Mouse (Mus musculus) embryonic stem cell, embryonic (primary cell): ENCODE measurements at regions not wholly inside any gene's neighbourhood (a gene's known extent, or its start where the extent isn't known, plus 50 kb on each side); places are given as distances from the start of the nearest gene placed in this dataset.

Experiments used
- CTCF ChIA-PET, 4 experiments: fragments of 300-600 bp in 2 of 4; fragments of 350-600 bp in 2 of 4; sonication (Branson Sonifier 250); formaldehyde crosslinking; loops; one replicate each; lab custom pipeline; 2022; ENCODE audit warnings: inconsistent platforms in 2 of 4; lab: Charles Lee
- POLR2A ChIA-PET, 4 experiments: fragments of 300-600 bp in 2 of 4; fragments of 350-600 bp in 2 of 4; sonication (Branson Sonifier 250); formaldehyde crosslinking; loops; one replicate each; lab custom pipeline; 2022; ENCODE audit warnings: antibody characterized with exemption in 4 of 4, inconsistent platforms in 1 of 4; lab: Charles Lee

DNA sequence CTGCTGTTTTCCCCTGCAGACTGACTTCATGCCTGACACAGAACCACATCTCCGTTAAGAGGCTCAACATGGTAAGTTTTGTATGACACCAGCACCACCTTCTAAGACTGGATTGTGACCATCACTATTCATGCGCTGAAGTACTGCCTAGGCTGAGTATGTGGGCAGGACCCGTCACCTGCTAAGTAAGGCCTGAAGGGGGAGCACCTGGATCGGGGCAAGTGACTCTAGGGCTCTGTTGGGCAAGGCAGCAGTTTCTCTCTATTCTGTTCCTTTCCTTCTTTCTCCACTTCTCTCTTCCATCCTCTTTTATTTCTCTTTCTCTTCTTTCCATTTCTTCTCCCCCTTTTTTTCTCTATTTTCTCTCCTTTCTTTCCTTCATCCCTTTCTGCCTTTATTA lies 574.8 kb downstream of the Fat4 start:
- ChIA-PET POLR2A (no interaction called here), CTCF (interaction anchor here in 1 of 4 experiments (0.6 kb wide), 1 partner anchor 931 kb away, joined by 3 read pairs; no protein-coding TSS in a partner anchor)

DNA sequence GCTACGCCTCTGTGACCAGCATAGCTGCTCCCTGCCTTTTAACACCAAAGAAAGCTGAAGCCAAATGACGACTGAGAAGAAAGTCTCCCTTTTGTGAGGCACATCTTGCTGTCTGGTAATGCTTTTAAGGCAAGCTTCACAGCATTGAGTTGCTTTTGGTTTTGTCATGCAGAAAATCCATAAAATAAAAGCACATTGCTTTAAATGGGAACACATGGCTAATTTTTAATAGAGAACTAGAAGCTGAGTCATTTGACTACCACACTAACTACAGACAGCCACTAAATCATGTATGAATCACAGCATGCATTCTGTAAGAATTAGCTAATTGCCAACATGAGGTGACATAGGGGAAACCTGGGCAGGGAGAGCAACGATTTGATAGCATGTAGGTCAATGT lies 579.1 kb downstream of the Fat4 start:
- POLR2A ChIA-PET, result no interaction called here
- CTCF ChIA-PET, result interaction anchor here in 1 of 4 experiments (0.6 kb wide), 1 partner anchor 526 kb away, joined by 3 read pairs; no protein-coding TSS in a partner anchor

DNA sequence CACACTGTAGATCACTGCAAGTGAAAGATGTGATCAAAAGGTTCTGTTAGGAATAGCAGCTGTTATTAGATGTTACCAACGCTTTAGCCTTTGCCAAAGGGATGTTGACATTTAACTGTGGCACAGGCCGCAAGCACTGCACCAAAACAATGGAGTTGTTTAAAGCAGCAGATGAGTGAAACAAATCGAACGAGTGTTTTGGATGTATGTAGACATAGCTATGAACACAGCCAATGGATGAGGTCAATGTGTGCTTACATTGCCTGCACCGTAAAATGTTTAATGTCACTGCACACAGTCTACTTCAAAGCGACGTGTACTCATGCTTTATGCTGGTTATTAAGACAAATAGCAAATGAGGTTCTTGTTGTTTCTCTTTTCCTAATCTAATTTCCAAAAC lies 602.7 kb downstream of the Fat4 start:
- CTCF ChIA-PET, result no interaction called here

DNA sequence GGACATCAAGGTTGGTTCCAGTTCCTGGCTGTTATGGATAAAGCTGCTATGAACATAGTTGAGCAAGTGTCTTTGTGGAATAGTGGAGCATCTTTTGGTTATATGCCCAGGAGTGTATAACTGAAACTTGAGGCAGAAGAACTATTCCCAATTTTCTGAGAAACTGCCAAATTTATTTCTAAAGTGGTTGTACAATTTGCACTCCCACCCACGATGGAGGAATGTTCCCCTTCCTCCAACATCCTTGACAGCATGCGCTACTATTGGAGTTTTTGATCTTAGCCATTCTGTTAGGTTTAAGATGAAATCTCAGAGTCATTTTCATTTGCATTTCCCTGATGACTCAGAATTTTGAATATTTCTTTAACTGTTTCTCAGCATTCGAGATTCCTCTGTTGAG lies 607.6 kb downstream of the Fat4 start:
- ChIA-PET POLR2A (no interaction called here), CTCF (no interaction called here)

More for the DNA sequence above, 602.7 kb downstream of the Fat4 start:
- POLR2A ChIA-PET, result no interaction called here

DNA sequence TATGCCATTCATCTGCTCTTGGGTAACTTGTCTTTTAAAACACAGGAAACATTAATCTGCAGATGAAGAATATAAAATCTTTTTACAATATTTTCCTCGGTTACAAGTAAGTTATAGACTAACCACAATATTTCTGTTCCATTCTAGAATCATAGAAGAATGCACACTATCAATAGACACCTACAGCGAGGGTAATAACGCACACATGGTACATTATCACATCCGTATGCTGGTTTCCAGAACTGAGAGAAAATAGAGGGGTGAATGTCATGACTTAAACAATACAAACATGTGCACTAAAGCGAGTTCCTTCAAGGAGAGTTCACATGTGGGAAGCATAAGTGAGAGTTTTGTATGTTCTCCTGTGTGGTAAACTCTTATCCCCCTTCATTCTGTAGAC lies 641.3 kb downstream of the Fat4 start:
- CTCF ChIA-PET, result no interaction called here

DNA sequence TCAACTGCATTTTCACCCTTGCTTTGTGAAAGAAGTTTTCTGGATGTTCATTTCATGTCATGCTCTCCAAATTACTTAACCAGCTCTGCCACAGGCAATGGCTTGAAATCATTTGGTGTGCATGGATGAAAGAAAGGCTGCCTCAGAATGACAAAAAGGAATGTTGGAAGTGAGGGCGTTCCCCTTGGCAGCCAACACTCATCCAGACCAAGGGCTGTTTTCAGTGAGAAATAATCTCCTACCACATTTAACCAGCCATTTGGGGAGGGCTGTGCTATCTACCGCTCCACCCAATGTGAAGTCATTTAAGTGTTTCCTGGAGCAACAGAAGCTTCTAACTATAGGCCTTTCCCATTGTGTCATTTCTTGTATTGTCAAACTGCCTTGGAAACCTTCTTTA lies 650.8 kb downstream of the Fat4 start:
- ChIA-PET POLR2A (no interaction called here), CTCF (no interaction called here)

More for the DNA sequence above, 641.3 kb downstream of the Fat4 start:
- POLR2A ChIA-PET, result no interaction called here

DNA sequence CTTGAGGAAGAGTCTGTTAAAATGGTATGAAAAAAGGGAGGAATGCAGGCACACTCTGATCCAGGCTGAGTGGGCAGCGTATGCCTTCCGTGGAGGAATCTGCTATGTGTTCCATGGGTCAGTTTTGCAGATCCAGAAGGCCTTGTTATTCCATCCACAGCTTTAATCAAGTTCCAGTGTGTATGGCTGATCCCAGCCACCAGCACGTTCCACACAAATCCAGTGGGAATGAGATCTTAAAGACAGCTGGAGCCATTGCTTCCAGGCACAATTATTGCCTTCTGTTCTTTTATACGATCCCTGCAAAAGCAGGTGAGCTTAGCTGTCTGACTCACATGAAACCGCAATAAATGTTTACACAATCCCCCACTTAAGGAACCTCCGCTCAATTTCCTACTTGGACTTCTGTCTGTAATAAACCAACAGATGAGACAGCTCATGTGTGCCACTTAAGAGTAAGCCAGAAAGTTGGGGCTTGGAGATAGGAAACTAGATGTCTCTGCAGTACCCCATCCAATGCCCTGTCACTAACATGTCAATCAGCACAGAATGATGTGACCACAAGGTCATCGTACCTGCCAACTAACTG lies 653.9 kb downstream of the Fat4 start:
- ChIA-PET POLR2A (no interaction called here), CTCF (no interaction called here)

DNA sequence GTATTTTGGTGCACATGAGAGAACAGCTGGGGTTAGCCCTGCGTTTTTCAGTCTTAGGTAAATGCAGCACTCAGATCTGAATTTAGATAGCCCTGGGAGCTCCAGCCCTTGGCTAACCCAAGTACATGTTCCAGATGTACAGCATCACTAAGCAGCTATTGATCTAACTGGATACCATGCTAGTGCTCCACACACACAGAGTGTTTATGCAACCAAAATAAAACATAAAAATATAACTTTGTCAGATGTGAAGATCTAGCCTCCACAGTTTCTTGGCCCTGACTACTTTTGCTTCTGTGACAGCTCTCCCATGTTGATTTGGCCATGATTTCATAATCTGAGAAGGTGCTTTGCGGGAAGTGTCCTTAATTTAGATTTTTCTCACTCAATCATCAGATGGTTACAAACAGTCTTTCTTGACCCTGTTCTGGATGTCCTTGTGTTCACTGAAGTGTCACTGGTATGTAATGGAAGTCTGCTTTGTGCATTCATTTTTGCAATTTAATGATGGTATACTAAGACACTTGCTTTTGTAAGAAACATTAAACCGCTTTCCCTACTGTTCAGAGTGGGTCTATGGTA lies 672.8 kb downstream of the Fat4 start:
- ChIA-PET CTCF (no interaction called here), POLR2A (no interaction called here)

DNA sequence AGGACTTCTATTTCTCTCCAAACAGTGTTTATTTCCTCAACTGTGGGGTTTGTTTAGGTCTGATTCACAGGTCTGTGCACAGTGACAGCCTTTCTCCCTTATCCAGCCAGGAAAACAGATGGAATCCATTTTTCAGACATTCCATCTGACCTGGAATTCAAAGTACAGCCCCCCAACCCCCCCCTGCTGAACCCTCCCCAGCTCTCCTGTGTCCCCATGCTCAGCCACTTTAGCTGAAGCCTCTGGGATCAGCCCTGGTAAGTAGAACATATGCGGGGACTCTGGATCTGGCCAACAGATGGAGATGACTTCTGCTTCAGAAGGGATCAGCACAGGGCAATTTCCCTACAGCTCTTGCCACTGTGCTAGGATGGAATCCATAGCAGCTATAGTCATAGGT lies 674.2 kb downstream of the Fat4 start:
- CTCF ChIA-PET, result no interaction called here
- POLR2A ChIA-PET, result no interaction called here

DNA sequence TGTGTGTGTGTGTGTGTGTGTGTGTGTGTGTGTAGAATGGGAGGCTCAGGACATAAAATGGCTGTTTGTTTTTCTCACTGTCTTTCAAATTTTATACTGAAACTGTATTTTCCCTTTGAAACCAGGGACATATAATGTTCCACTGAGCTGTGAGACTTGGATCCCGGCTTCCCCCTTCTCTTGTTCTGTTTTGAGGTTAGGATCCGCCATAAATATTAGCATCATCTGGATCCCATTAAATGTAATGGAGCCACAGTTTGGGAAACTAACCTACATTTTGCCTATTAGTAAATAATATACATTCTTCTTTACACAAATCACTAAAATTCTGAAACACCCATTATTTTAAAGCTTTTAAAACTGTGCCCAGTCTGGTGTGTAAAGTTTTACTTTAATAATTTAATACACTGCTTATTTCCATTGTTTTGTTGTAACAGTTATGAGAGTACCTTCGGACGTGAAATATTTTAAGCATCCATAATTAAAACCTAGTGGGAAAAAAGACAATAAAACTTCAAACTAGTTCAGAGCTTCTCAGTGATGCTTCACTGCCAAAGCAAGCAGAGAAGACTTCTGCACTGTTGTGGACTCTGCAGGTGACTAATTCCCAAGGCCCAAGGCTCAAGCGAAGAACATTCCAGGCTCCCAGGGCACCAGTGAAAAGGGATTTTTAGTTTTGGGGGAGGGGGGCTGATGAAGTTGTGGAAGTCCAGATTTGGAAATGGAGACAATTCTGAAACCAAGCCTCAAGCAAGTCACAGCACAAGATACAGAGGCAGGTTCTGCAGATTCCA lies 684.9 kb downstream of the Fat4 start:
- ChIA-PET CTCF (no interaction called here), POLR2A (no interaction called here)

DNA sequence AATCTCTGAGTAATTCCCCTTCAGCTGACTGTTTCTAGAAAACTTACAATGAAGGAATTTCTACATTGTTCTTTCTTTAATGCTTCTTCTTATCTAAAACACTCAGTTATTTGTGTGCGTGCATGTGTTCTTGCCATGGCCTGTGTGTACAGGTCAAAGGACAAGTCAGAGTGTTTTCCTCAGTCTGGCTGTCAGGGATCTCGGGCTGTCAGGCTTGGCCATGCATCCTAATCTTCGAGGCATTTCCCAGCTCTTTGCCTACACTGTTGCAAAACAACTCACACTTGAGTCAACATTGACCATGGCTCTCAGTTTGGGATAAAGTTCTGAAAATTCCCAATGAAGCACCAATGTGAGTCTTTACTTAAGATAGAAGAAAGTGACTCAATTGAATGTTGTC lies 688.5 kb downstream of the Fat4 start:
- POLR2A ChIA-PET, result no interaction called here
- CTCF ChIA-PET, result no interaction called here

DNA sequence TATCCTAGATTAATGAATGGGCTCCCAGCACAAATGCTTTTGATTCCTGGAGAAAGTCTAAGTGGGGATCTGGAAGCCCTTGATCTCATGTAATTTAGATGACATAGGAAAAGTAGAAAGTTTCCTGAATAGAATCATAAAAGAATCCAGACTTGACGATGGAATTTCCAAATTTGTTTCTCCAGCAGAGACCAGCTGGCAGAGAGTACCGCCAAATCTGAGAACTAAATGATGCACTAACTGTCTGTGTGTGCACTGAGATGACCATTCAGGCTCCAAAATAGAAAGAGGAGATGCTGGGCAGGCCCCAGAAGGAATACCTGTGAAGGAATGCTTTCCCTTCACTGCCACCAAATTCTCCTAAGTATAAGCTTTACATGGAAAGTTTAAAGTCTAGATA lies 704.6 kb downstream of the Fat4 start:
- POLR2A ChIA-PET, result no interaction called here

DNA sequence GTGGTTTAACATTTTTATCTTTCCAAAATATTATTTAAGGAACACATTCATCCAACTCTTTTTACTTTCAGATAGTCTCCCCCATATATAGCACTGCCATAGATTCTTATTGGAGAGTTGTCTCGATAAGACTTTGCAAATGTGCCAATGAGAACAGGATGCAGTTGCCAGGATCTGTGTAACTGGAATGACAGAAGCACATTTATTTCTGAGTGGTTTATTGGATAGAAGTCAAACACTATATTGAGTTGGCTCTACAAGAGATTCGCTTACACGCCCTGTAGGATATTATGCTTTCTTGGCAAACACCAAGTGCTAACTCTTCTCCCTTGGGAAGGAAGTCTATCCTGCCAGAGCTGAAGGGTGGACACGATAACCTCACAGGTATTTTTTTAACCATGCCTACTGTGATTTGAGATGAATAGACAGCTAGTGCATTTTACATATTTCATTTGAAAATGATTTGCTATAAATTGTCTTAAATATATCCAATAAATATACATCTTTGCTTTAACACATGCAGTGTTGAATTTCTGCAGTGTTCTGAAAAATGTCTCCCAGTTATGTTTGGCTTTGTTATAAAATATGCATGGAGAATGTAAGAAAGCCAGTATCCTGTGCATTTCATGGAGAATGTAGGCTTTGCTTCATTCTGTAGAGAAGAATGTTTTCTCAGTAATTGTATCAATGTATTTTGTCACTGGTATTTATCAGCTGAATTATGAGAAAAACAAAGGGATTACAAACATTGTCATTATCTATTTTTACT lies 705.8 kb downstream of the Fat4 start:
- ChIA-PET CTCF (no interaction called here), POLR2A (no interaction called here)

More for the DNA sequence above, 704.6 kb downstream of the Fat4 start:
- CTCF ChIA-PET, result no interaction called here

DNA sequence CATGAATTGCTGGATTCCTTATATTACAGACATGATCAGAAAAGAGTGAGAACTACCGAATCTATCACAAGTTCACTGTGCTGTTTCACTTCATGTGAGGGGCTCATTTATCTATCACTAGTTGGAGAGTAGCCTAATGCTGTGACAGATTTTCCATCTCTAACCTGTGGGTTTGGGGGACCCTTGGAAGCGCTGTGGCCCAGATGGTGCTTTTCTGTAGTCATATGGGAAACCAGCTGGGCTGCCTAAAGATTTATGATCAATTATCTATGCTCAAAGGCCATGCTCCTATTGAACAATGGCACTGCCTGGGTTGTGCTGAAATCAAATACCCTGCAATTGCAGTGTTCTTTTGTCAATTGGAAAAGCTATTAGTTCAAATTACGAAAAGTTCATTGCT lies 723.2 kb downstream of the Fat4 start:
- POLR2A ChIA-PET, result no interaction called here
- CTCF ChIA-PET, result no interaction called here

DNA sequence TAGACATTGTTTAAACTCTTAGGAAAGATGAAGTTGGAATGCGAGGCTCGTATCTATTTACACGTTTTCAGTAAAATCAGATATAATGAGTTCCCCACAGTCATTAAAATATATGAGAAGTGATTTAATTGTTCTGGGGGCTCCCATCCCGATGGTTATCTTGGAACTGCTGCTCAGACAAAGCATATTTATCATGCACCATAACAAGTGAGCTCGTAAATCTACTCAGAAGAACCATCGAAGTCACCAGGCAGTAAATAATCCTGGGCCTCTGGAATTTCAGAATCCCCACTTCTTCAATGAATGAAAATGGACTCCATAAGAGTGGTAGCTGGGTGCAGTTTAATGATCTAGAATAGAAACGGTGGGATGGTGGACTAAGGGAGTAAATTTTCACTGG lies 725.7 kb downstream of the Fat4 start:
- CTCF ChIA-PET, result no interaction called here

DNA sequence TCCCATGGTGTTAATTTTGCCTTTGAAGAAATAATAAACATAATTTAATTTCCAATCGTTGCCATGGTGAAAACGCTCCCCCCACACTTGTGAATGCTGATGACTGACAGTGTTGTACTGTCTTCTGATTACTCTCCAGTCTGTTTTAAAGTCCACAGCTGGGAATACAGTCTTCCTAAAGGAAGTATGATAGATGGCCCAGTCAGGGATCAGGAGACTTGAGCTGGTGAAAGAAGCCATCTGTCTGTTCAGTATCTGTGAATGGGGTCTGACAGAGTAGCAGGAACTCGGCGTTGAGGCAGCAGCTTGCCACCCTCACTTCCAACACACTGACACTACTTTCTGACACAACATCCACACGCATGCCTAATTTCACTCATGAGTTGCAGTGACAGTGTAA lies 751.2 kb downstream of the Fat4 start:
- ChIA-PET POLR2A (no interaction called here), CTCF (interaction anchor here in 1 of 4 experiments (0.5 kb wide), 1 partner anchor 10 kb away, joined by 3 read pairs; no protein-coding TSS in a partner anchor)

More for the DNA sequence above, 725.7 kb downstream of the Fat4 start:
- POLR2A ChIA-PET, result no interaction called here

DNA sequence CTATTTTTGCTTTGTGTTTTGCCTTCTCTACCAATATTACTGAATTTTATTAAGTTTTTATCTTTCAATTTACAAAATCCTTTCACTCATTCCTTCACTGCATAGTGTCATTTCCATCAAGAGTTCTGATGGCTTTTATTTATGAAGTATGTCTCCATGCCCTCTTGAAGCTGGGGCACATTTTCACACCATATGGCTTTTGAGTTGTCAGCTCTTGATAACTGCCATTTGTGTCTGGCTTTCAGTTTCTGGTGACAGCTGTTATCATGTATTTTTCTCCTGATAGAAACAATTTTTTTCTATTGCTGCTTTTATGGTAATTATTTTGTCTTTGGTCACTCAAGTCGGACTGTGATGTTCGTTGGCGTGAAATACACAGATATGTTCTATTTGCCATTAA lies 756.5 kb downstream of the Fat4 start:
- POLR2A ChIA-PET, result no interaction called here
- CTCF ChIA-PET, result no interaction called here

DNA sequence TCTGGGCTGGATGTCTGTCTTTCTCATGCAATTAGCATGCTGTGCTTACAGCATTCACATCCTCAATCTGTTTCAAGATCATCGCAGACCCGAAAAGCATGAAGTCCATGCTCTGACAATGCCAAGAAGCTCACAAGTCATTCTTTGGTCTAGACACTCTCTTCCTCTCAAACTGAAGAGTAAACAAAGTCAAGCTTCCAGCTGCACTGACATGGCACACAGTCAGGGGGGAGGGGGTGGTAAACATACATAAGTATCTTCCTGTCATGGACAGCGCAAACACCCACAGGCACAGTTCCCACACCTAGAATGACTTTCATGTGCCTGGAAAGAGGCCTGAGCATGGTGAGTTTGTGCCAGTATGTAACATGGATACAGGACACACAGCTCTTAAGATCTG lies 780.1 kb downstream of the Fat4 start:
- ChIA-PET CTCF (no interaction called here), POLR2A (no interaction called here)

DNA sequence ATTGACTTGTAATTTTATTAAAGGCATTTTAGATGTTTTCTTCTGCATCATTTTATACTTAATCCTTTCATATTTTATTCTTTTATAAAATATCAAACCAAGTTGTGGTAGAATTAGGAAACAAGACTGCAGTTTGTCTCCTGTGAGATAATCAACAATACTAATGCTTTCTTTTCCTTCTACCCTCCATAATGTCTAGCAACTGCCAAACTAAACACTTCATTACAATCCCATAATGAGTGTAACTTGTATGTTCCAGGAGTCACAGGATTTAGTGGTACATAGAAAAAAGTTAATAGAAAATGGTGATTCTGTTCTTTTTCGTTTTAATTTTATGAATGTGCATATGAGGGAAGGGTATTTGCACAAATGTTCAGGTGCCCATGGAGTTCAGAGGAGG lies 782.4 kb downstream of the Fat4 start:
- CTCF ChIA-PET, result no interaction called here
- POLR2A ChIA-PET, result no interaction called here

DNA sequence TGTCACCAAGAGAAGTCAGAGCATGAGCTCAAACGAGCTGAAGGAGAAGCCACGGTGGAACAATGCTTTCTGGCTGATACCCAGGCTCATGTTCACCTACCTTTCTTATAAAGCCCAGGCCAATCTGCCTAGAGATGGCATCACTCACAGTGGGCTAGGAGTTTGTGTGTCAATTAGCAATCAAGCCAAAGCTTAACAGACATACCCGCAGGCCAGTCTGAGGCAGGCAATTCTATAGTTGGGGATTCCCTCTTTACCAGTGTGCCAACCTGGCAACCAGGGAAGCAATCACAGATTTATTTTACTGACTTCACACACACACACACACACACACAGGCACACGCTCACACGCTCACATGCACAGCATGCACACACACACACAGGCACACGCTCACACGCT lies 787.3 kb downstream of the Fat4 start:
- ChIA-PET CTCF (no interaction called here), POLR2A (interaction anchor here in 1 of 4 experiments (0.6 kb wide), 1 partner anchor 587 kb away, joined by 3 read pairs; no protein-coding TSS in a partner anchor)
